Mouse (Mus musculus) liver, embryonic 16.5 days (tissue): ENCODE measurements around the gene Atp5k. TPM values are rescaled to one million over a fixed set of nuclear protein-coding genes. Genes with fewer than 3 reads are reported as not detected.

Experiments used
- ATAC-seq: fragments of 200-750 bp; cut with Nextera tagmentation; 2 replicates; pipeline ENCODE4 v1.8.0; 2017; ENCODE audit warnings: low read depth, mild to moderate bottlenecking, moderate number of reproducible peaks, moderate library complexity
- H3K27ac ChIP-seq: fragments of 300-500 bp; sonication (generic); 2 replicates; pipeline ENCODE4 v1.5.1; 2014; ENCODE audit warnings: mild to moderate bottlenecking, low read length
- H3K27me3 ChIP-seq: fragments of 300-500 bp; sonication (generic); 2 replicates; pipeline ENCODE4 v1.6.1; 2014; ENCODE audit warnings: low read depth, low read length, mixed read lengths; ENCODE audit not compliant: control insufficient read depth, insufficient read depth
- H3K36me3 ChIP-seq: fragments of 300-500 bp; sonication (generic); 2 replicates; pipeline ENCODE4 v1.6.1; 2014; ENCODE audit warnings: mild to moderate bottlenecking; ENCODE audit not compliant: control insufficient read depth, insufficient read depth
- H3K4me1 ChIP-seq: fragments of 300-500 bp; sonication (generic); 2 replicates; pipeline ENCODE4 v1.6.1; 2014; ENCODE audit warnings: low read depth, low read length, mixed read lengths; ENCODE audit not compliant: control insufficient read depth
- H3K4me2 ChIP-seq: fragments of 300-500 bp; sonication (generic); 2 replicates; pipeline ENCODE4 v1.6.1; 2014; ENCODE audit warnings: low read depth, low read length, mixed read lengths
- H3K4me3 ChIP-seq: fragments of 300-500 bp; sonication (generic); 2 replicates; pipeline ENCODE4 v1.5.1; 2014; ENCODE audit warnings: low read depth, mild to moderate bottlenecking, low read length
- H3K9ac ChIP-seq: fragments of 300-500 bp; sonication (generic); 2 replicates; pipeline ENCODE4 v1.6.1; 2014; ENCODE audit warnings: low read depth, low read length
- H3K9me3 ChIP-seq: fragments of 300-500 bp; sonication (generic); replicated peaks from 2 replicates; pipeline ENCODE4 v1.6.1; 2016; ENCODE audit warnings: low read length; ENCODE audit not compliant: control insufficient read depth
- WGBS: fragments of 180-500 bp; shearing (Covaris S2); extraction: QIAGEN DNeasy Blood & Tissue Kit; methylation state at CpG from one replicate; pipeline ENCODE4 v1.1.7; 2014; ENCODE audit not compliant: insufficient replicate concordance; 5-methylcytosine and 5-hydroxymethylcytosine counted together
- polyA plus RNA-seq: library from polyadenylated mRNA; unstranded; fragments of >200 nt; fragmentation: Nextera tagmentation; extraction: Ambion mirVana; gene quantifications from 2 replicates; pipeline ENCODE4 v1.2.1, GENCODE M21; 2015

Atp5k gene
- polyA plus RNA-seq, 1 experiment from 2014 or later, result 197 TPM

- H3K4me2 ChIP-seq, result no peak overlapping the region
- no peaks in the 10 kb centered on the region for H3K27me3 ChIP-seq
- no peak for ATAC-seq
- no peaks in the 10 kb centered on the region for H3K36me3 ChIP-seq
- H3K27ac ChIP-seq, result no peak overlapping the region
- H3K4me3 ChIP-seq, result no peak overlapping the region
- 15% methylated on average over 1 of the region's 1 CpGs for WGBS
- no peak overlapping the region for H3K9ac ChIP-seq
- no peaks in the 10 kb centered on the region for H3K4me1 ChIP-seq
- H3K9me3 ChIP-seq, result no peaks in the 10 kb centered on the region
Measured at GRCm38 (mm10) chr5:108405460-108405859, 28.8 kb downstream of the Atp5k start.

- WGBS, result 39% methylated on average over 4 of the region's 4 CpGs
- Histone ChIP-seq H3K4me3 (no peak overlapping the region), H3K27me3 (no peaks in the 10 kb centered on the region), H3K27ac (no peak overlapping the region), H3K9me3 (no peaks in the 10 kb centered on the region), H3K4me2 (no peak overlapping the region), H3K9ac (no peak overlapping the region), H3K4me1 (no peaks in the 10 kb centered on the region), H3K36me3 (no peaks in the 10 kb centered on the region)
- no peak for ATAC-seq
Measured at GRCm38 (mm10) chr5:108403453-108403852, 30.8 kb downstream of the Atp5k start.

GRCm38 (mm10) chr5:108389744-108390143, 44.5 kb downstream of the Atp5k start:
- no peaks in the 10 kb centered on the region for H3K27me3 ChIP-seq
- 39% methylated on average over 3 of the region's 3 CpGs for WGBS
- H3K4me1 ChIP-seq, result no peaks in the 10 kb centered on the region
- no peak overlapping the region for H3K9ac ChIP-seq
- no peak overlapping the region for H3K27ac ChIP-seq
- no peak for ATAC-seq
- H3K9me3 ChIP-seq, result no peaks in the 10 kb centered on the region
- H3K4me2 ChIP-seq, result no peak overlapping the region
- H3K36me3 ChIP-seq, result no peaks in the 10 kb centered on the region
- H3K4me3 ChIP-seq, result no peak overlapping the region

GRCm38 (mm10) chr5:108388201-108388600, 46.0 kb downstream of the Atp5k start, which contains the start of gene Pde6b:
Gene Pde6b, plus strand, starts transcription at chr5:108388391.
- Histone ChIP-seq H3K4me3 (no peak within 1 kb of the TSS), H3K9ac (no peak within 1 kb of the TSS), H3K4me1 (no peaks in the 10 kb centered on the region), H3K27me3 (no peaks in the 10 kb centered on the region; the same call in 1 of the 2 replicates), H3K9me3 (no peaks in the 10 kb centered on the region), H3K36me3 (no peaks in the 10 kb centered on the region), H3K4me2 (no peak within 1 kb of the TSS), H3K27ac (no peak within 1 kb of the TSS)
- no peak for ATAC-seq
- WGBS, result 48% methylated on average over 7 of the region's 7 CpGs

GRCm38 (mm10) chr5:108386449-108386848, 47.8 kb downstream of the Atp5k start:
- H3K4me2 ChIP-seq, result no peak overlapping the region
- 49% methylated on average over 4 of the region's 4 CpGs for WGBS
- H3K4me1 ChIP-seq, result no peaks in the 10 kb centered on the region
- no peaks in the 10 kb centered on the region; the same call in 1 of the 2 replicates for H3K27me3 ChIP-seq
- no peak overlapping the region for H3K27ac ChIP-seq
- no peaks in the 10 kb centered on the region for H3K36me3 ChIP-seq
- H3K9me3 ChIP-seq, result no peaks in the 10 kb centered on the region
- no peak overlapping the region for H3K4me3 ChIP-seq
- no peak overlapping the region for H3K9ac ChIP-seq
- no peak for ATAC-seq

- Histone ChIP-seq H3K4me1 (no peaks in the 10 kb centered on the region), H3K4me2 (no peak overlapping the region), H3K9me3 (no peaks in the 10 kb centered on the region), H3K4me3 (no peak overlapping the region), H3K9ac (no peak overlapping the region), H3K27me3 (no peaks in the 10 kb centered on the region; the same call in 1 of the 2 replicates), H3K27ac (no peak overlapping the region), H3K36me3 (no peaks in the 10 kb centered on the region)
- 73% methylated on average over 2 of the region's 2 CpGs for WGBS
- ATAC-seq, result no peak
Measured at GRCm38 (mm10) chr5:108385632-108386031, 48.6 kb downstream of the Atp5k start.

Other genes with a start within 250 kb of the Atp5k start
- gene Dr1, start 165.6 kb downstream of the Atp5k start, polyA plus RNA-seq, result 23.0 and 26.9 TPM in 2 replicates
- gene Pigg, start 121.8 kb downstream of the Atp5k start, polyA plus RNA-seq, result 2.8 and 3.6 TPM in 2 replicates
- gene Gm42517, start 66.5 kb downstream of the Atp5k start, polyA plus RNA-seq, result 0.08 TPM in 1 of 2 replicates, not detected in the other
- gene Pde6b, start 46.1 kb downstream of the Atp5k start, polyA plus RNA-seq, result 0.16 TPM in 1 of 2 replicates, not detected in the other
- 0.21 and 0.35 TPM in 2 replicates for gene Mfsd7a, start 14.4 kb upstream of the Atp5k start, polyA plus RNA-seq
- 5.9 and 6.1 TPM in 2 replicates for gene Pcgf3, start 26.8 kb upstream of the Atp5k start, polyA plus RNA-seq
- gene Cplx1, start 115.6 kb upstream of the Atp5k start, polyA plus RNA-seq, result 0.04 TPM in 1 of 2 replicates, not detected in the other
- 27.2 and 27.5 TPM in 2 replicates for gene Gak, start 195.3 kb upstream of the Atp5k start, polyA plus RNA-seq
- 10.0 and 10.8 TPM in 2 replicates for gene Tmem175, start 195.3 kb upstream of the Atp5k start, polyA plus RNA-seq
- gene Idua, start 225.9 kb upstream of the Atp5k start, polyA plus RNA-seq, result 5.0 and 5.8 TPM in 2 replicates
- gene Dgkq, start 235.2 kb upstream of the Atp5k start, polyA plus RNA-seq, result 3.1 and 3.4 TPM in 2 replicates
- 20.7 and 23.7 TPM in 2 replicates for gene Slc26a1, start 241.1 kb upstream of the Atp5k start, polyA plus RNA-seq